Mouse (Mus musculus): ENCODE measurements around the gene Odf2l. TPM values are rescaled to one million over a fixed set of nuclear protein-coding genes. Genes with fewer than 3 reads are reported as not detected.
A peak's percentile ranks its signal among the peaks of the same experiment; 100 is the strongest.

The Odf2l gene
- polyA plus RNA-seq (2016; fragmentation: Nextera tagmentation; extraction: Ambion mirVana): 8.3 and 9.5 TPM in 2 replicates

- H3K27ac ChIP-seq: peak within 1 kb of the TSS; percentile 90
- H3K4me1 ChIP-seq: peaks cover 27% of the 10 kb centered on the region
- ATAC-seq: peak; percentile 96
- 1% methylated on average over 57 of the region's 57 CpGs for WGBS (ENCODE audit: insufficient replicate concordance)
- H3K4me3 ChIP-seq: peak within 1 kb of the TSS; percentile 80
- H3K36me3 ChIP-seq: no peaks in the 10 kb centered on the region
- no peaks in the 10 kb centered on the region for H3K9me3 ChIP-seq (replicated peaks)
- peak within 1 kb of the TSS; percentile 77 for H3K4me2 ChIP-seq
- peak within 1 kb of the TSS; percentile 81 for H3K9ac ChIP-seq
- no peaks in the 10 kb centered on the region for H3K27me3 ChIP-seq (replicated peaks)
Measured at GRCm38 (mm10) chr3:145118254-145119001, at the start of gene Odf2l. Gene Odf2l, plus strand, starts transcription at chr3:145118588.

GRCm38 (mm10) chr3:145068964-145069363 is 49.4 kb upstream of the Odf2l start:
- Histone ChIP-seq H3K27ac (no peak overlapping the region), H3K9ac (no peak overlapping the region), H3K27me3 (replicated peaks) (no peaks in the 10 kb centered on the region), H3K4me1 (no peaks in the 10 kb centered on the region), H3K4me3 (no peak overlapping the region), H3K4me2 (no peak overlapping the region), H3K9me3 (replicated peaks) (no peaks in the 10 kb centered on the region), H3K36me3 (no peaks in the 10 kb centered on the region)
- WGBS (ENCODE audit: insufficient replicate concordance): 60% methylated on average over 4 of the region's 4 CpGs
- no peak for ATAC-seq

- no peak overlapping the region for H3K9ac ChIP-seq
- no peaks in the 10 kb centered on the region for H3K27me3 ChIP-seq (replicated peaks)
- 74% methylated on average over 3 of the region's 3 CpGs for WGBS (ENCODE audit: insufficient replicate concordance)
- no peak overlapping the region for H3K27ac ChIP-seq
- no peaks in the 10 kb centered on the region for H3K4me1 ChIP-seq
- H3K4me2 ChIP-seq: no peak overlapping the region
- H3K36me3 ChIP-seq: no peaks in the 10 kb centered on the region
- no peak for ATAC-seq
- no peaks in the 10 kb centered on the region for H3K9me3 ChIP-seq (replicated peaks)
- H3K4me3 ChIP-seq: no peak overlapping the region
Measured at GRCm38 (mm10) chr3:145072339-145072738, 46.0 kb upstream of the Odf2l start.

- no peak overlapping the region for H3K27ac ChIP-seq
- no peak overlapping the region for H3K9ac ChIP-seq
- H3K4me3 ChIP-seq: no peak overlapping the region
- no peaks in the 10 kb centered on the region for H3K27me3 ChIP-seq (replicated peaks)
- 63% methylated on average over 6 of the region's 6 CpGs for WGBS (ENCODE audit: insufficient replicate concordance)
- no peak overlapping the region for H3K4me2 ChIP-seq
- H3K9me3 ChIP-seq (replicated peaks): no peaks in the 10 kb centered on the region
- ATAC-seq: no peak
- H3K36me3 ChIP-seq: no peaks in the 10 kb centered on the region
- no peaks in the 10 kb centered on the region for H3K4me1 ChIP-seq
Measured at GRCm38 (mm10) chr3:145078405-145078804, 40.0 kb upstream of the Odf2l start.

GRCm38 (mm10) chr3:145080904-145081303 is 37.5 kb upstream of the Odf2l start:
- H3K4me3 ChIP-seq: no peak overlapping the region
- no peaks in the 10 kb centered on the region for H3K27me3 ChIP-seq (replicated peaks)
- H3K4me1 ChIP-seq: no peaks in the 10 kb centered on the region
- H3K9ac ChIP-seq: no peak overlapping the region
- no peaks in the 10 kb centered on the region for H3K36me3 ChIP-seq
- ATAC-seq: no peak
- no peak overlapping the region for H3K4me2 ChIP-seq
- H3K9me3 ChIP-seq (replicated peaks): no peaks in the 10 kb centered on the region
- 63% methylated on average over 8 of the region's 8 CpGs for whole genome bisulfite sequencing (ENCODE audit: insufficient replicate concordance)
- H3K27ac ChIP-seq: no peak overlapping the region

- no peaks in the 10 kb centered on the region for H3K9me3 ChIP-seq (replicated peaks)
- H3K36me3 ChIP-seq: no peaks in the 10 kb centered on the region
- no peak overlapping the region for H3K4me3 ChIP-seq
- no peak overlapping the region for H3K27ac ChIP-seq
- H3K9ac ChIP-seq: no peak overlapping the region
- ATAC-seq: no peak
- H3K4me2 ChIP-seq: no peak overlapping the region
- no peaks in the 10 kb centered on the region for H3K27me3 ChIP-seq (replicated peaks)
- WGBS (ENCODE audit: insufficient replicate concordance): 72% methylated on average over 1 of the region's 1 CpGs
- no peaks in the 10 kb centered on the region for H3K4me1 ChIP-seq
Measured at GRCm38 (mm10) chr3:145083081-145083480, 35.3 kb upstream of the Odf2l start.

- no peak overlapping the region for H3K4me3 ChIP-seq
- no peak overlapping the region for H3K4me2 ChIP-seq
- H3K9ac ChIP-seq: no peak overlapping the region
- no peaks in the 10 kb centered on the region for H3K4me1 ChIP-seq
- WGBS (ENCODE audit: insufficient replicate concordance): 84% methylated on average over 14 of the region's 14 CpGs
- H3K36me3 ChIP-seq: no peaks in the 10 kb centered on the region
- no peak for ATAC-seq
- no peaks in the 10 kb centered on the region for H3K9me3 ChIP-seq (replicated peaks)
- H3K27me3 ChIP-seq (replicated peaks): no peaks in the 10 kb centered on the region
- H3K27ac ChIP-seq: no peak overlapping the region
Measured at GRCm38 (mm10) chr3:145086180-145086579, 32.2 kb upstream of the Odf2l start.

- H3K4me1 ChIP-seq: no peaks in the 10 kb centered on the region
- H3K27ac ChIP-seq: no peak overlapping the region
- H3K9ac ChIP-seq: no peak overlapping the region
- no peaks in the 10 kb centered on the region for H3K9me3 ChIP-seq (replicated peaks)
- H3K36me3 ChIP-seq: no peaks in the 10 kb centered on the region
- 45% methylated on average over 8 of the region's 8 CpGs for WGBS (ENCODE audit: insufficient replicate concordance)
- no peaks in the 10 kb centered on the region for H3K27me3 ChIP-seq (replicated peaks)
- no peak overlapping the region for H3K4me3 ChIP-seq
- no peak for ATAC-seq
- H3K4me2 ChIP-seq: no peak overlapping the region
Measured at GRCm38 (mm10) chr3:145087857-145088598, 30.4 kb upstream of the Odf2l start.

- Histone ChIP-seq H3K4me3 (no peak within 1 kb of the TSS), H3K9ac (no peak within 1 kb of the TSS), H3K4me1 (0 out of 2 replicates have a peak, but pooled peaks cover 5% of the 10 kb centered on the region), H3K9me3 (replicated peaks) (no peaks in the 10 kb centered on the region), H3K4me2 (no peak within 1 kb of the TSS), H3K27me3 (replicated peaks) (no peaks in the 10 kb centered on the region), H3K36me3 (no peaks in the 10 kb centered on the region), H3K27ac (no peak within 1 kb of the TSS)
- ATAC-seq: no peak
- WGBS (ENCODE audit: insufficient replicate concordance): 31% methylated on average over 6 of the region's 6 CpGs
Measured at GRCm38 (mm10) chr3:145099291-145099690, 19.1 kb upstream of the Odf2l start, which contains the start of gene Clca2. Gene Clca2, minus strand, starts transcription at chr3:145099443.

GRCm38 (mm10) chr3:145101891-145102555 is 16.4 kb upstream of the Odf2l start:
- Histone ChIP-seq H3K27me3 (replicated peaks) (no peaks in the 10 kb centered on the region), H3K36me3 (no peaks in the 10 kb centered on the region), H3K4me2 (no peak overlapping the region), H3K4me3 (no peak overlapping the region), H3K9ac (no peak overlapping the region), H3K9me3 (replicated peaks) (no peaks in the 10 kb centered on the region), H3K27ac (no peak overlapping the region), H3K4me1 (0 out of 2 replicates have a peak, but pooled peaks cover 5% of the 10 kb centered on the region)
- WGBS (ENCODE audit: insufficient replicate concordance): 57% methylated on average over 9 of the region's 9 CpGs
- ATAC-seq: no peak

GRCm38 (mm10) chr3:145103321-145103720 is 15.1 kb upstream of the Odf2l start:
- no peak for ATAC-seq

GRCm38 (mm10) chr3:145103770-145104169 is 14.6 kb upstream of the Odf2l start:
- H3K4me1 ChIP-seq: 0 out of 2 replicates have a peak, but pooled peaks cover 5% of the 10 kb centered on the region
- H3K4me2 ChIP-seq: no peak overlapping the region
- H3K27me3 ChIP-seq (replicated peaks): no peaks in the 10 kb centered on the region
- WGBS (ENCODE audit: insufficient replicate concordance): 37% methylated on average over 5 of the region's 5 CpGs
- no peak overlapping the region for H3K4me3 ChIP-seq
- no peaks in the 10 kb centered on the region for H3K36me3 ChIP-seq
- 0 out of 2 replicates have a peak, but pooled peaks cover 5% of the 10 kb centered on the region for H3K9me3 ChIP-seq (replicated peaks)
- ATAC-seq: no peak
- no peak overlapping the region for H3K27ac ChIP-seq
- no peak overlapping the region for H3K9ac ChIP-seq

More at GRCm38 (mm10) chr3:145103321-145103720, 15.1 kb upstream of the Odf2l start:
- no peak overlapping the region for H3K4me3 ChIP-seq
- H3K36me3 ChIP-seq: no peaks in the 10 kb centered on the region
- H3K4me1 ChIP-seq: 0 out of 2 replicates have a peak, but pooled peaks cover 5% of the 10 kb centered on the region
- 60% methylated on average over 2 of the region's 2 CpGs for WGBS (ENCODE audit: insufficient replicate concordance)
- no peak overlapping the region for H3K4me2 ChIP-seq
- no peak overlapping the region for H3K27ac ChIP-seq
- 0 out of 2 replicates have a peak, but pooled peaks cover under 1% of the 10 kb centered on the region for H3K9me3 ChIP-seq (replicated peaks)
- no peak overlapping the region for H3K9ac ChIP-seq
- no peaks in the 10 kb centered on the region for H3K27me3 ChIP-seq (replicated peaks)
